Mouse (Mus musculus) small intestine, adult 2 months (tissue): Measurements from ENCODE around the gene Pagr1b.

Source experiments
- CTCF ChIP-seq: fragments of 200-500 bp; IDR thresholded peaks from 2 replicates; pipeline ENCODE4 v1.5.1; 2012; ENCODE audit warnings: low read depth, mild to moderate bottlenecking, control low read depth, inconsistent platforms, low read length, moderate library complexity, mixed read lengths; ENCODE audit not compliant: insufficient replicate concordance, insufficient read length; ENCODE audit errors: extremely low read depth
- POLR2A ChIP-seq: fragments of 200-500 bp; IDR thresholded peaks from 2 replicates; pipeline ENCODE4 v1.6.1; 2012; ENCODE audit warnings: low read depth, mild to moderate bottlenecking, control low read depth, inconsistent platforms, low read length, moderate library complexity

GRCm38 (mm10) chr7:127014993-127015392, 1.3 kb downstream of the Pagr1b start:
- TF ChIP-seq CTCF (no peak), POLR2A (no peak)
